Mouse (Mus musculus) liver, adult 2 months (tissue): ENCODE measurements around the gene Gpr84. TPM values are rescaled to one million over a fixed set of nuclear protein-coding genes. Genes with fewer than 3 reads are reported as not detected.

Experiments
- DNase-seq: peaks from one replicate; pipeline ENCODE4 v3.0.0-alpha.2; 2011; ENCODE audit warnings: low read depth, low spot score; ENCODE audit errors: extremely low read depth
- H3K27ac ChIP-seq: fragments of 200-500 bp; replicated peaks from 2 replicates; pipeline ENCODE4 v1.5.1; 2012; ENCODE audit warnings: low read depth, mild to moderate bottlenecking, control low read depth, inconsistent platforms, low read length; ENCODE audit not compliant: insufficient read depth
- H3K27me3 ChIP-seq: fragments of 200-500 bp; 2 replicates; pipeline ENCODE4 v1.6.1; 2012; ENCODE audit warnings: mild to moderate bottlenecking, moderate library complexity, low read length, inconsistent platforms; ENCODE audit not compliant: control insufficient read depth, insufficient read depth
- H3K36me3 ChIP-seq: fragments of 200-500 bp; 2 replicates; pipeline ENCODE4 v1.6.1; 2012; ENCODE audit warnings: low read length, inconsistent platforms; ENCODE audit not compliant: control insufficient read depth, insufficient read depth
- H3K4me1 ChIP-seq: fragments of 200-500 bp; 2 replicates; pipeline ENCODE4 v1.6.1; 2011; ENCODE audit warnings: low read length; ENCODE audit not compliant: control insufficient read depth, insufficient read depth
- H3K4me3 ChIP-seq: fragments of 200-500 bp; 2 replicates; pipeline ENCODE4 v1.5.1; 2011; ENCODE audit warnings: low read depth, mild to moderate bottlenecking, control low read depth, low read length, moderate library complexity; ENCODE audit not compliant: insufficient read depth
- H3K79me2 ChIP-seq: fragments of 200-500 bp; 2 replicates; pipeline ENCODE4 v1.6.1; 2012; ENCODE audit warnings: inconsistent platforms, mild to moderate bottlenecking, low read length, moderate library complexity; ENCODE audit not compliant: control insufficient read depth, insufficient read depth
- H3K9ac ChIP-seq: fragments of 200-500 bp; 2 replicates; pipeline ENCODE4 v1.6.1; 2012; ENCODE audit warnings: low read depth, mild to moderate bottlenecking, control low read depth, inconsistent platforms, low read length
- CTCF ChIP-seq: fragments of 200-500 bp; IDR thresholded peaks from 2 replicates; pipeline ENCODE4 v1.5.1; 2011; ENCODE audit warnings: low read depth, low read length, control low read depth
- POLR2A ChIP-seq: fragments of 200-500 bp; IDR thresholded peaks from 2 replicates; pipeline ENCODE4 v1.6.1; 2011; ENCODE audit warnings: low read length, control low read depth; ENCODE audit not compliant: insufficient read depth; ENCODE audit errors: extremely low read depth
- WGBS: fragments of 180-500 bp; shearing (Covaris S2); methylation state at CpG from one replicate; pipeline ENCODE4 v1.1.7; 2018; 5-methylcytosine and 5-hydroxymethylcytosine counted together
- polyA plus RNA-seq: library from polyadenylated mRNA; depleted of rRNA; stranded (reverse); fragments of >200 nt; gene quantifications from 2 replicates; pipeline ENCODE4 v1.2.3, GENCODE M21; 2012
- total RNA-seq: library from RNA; depleted of rRNA; stranded (reverse); fragments of >200 nt; gene quantifications from 2 replicates; pipeline ENCODE4 v1.2.3, GENCODE M21; 2014

The Gpr84 gene
- total and polyA plus RNA-seq, 2 experiments = 0.09 to 0.12 TPM

DNA sequence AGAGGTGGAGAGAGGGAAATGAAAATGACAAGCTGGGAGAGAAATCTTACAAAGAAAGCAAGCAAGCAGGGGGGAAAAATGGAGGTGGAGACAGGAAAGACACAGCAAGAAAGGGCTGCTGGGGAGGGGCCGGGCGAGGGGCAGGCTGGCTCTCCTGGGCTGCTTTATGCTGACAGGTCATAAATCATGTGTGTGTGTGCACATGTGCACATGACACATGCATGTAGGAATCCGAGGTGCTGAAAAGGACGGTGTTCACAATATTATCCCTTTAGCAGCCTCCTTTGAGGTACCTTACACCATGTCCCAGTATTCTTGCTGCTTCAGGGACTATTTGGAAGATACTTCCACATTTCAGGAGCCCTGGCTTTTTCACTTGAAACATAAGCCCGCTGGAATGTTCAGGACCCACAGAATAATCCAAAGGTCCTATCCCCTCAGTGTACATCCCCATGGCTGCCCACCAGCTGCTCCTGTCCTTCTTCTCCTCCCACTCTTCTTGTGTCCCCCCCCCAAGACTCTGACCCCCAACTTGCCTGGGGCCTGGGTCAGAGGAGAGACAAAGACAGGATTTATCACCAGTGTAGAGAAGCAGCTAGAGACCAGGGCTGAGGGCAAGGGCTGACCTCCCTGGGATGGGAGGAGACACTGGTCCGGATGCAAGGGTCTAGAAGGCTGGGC lies 7.9 kb downstream of the Gpr84 start:
- Histone ChIP-seq H3K27ac (no peak overlapping the region), H3K79me2 (no peaks in the 10 kb centered on the region), H3K4me3 (no peak overlapping the region), H3K9ac (no peak overlapping the region), H3K36me3 (peaks cover 19% of the 10 kb centered on the region), H3K4me1 (peaks cover 18% of the 10 kb centered on the region), H3K27me3 (no peaks in the 10 kb centered on the region)
- 75% methylated on average over 6 of the region's 6 CpGs for WGBS
- TF ChIP-seq POLR2A (no peak), CTCF (no peak)
- DNase-seq = no peak

- H3K27me3 ChIP-seq = no peaks in the 10 kb centered on the region
- no peak overlapping the region for H3K27ac ChIP-seq
- DNase-seq = no peak
- H3K4me1 ChIP-seq = peaks cover 13% of the 10 kb centered on the region
- H3K9ac ChIP-seq = no peak overlapping the region
- H3K79me2 ChIP-seq = no peaks in the 10 kb centered on the region
- peaks cover 25% of the 10 kb centered on the region for H3K36me3 ChIP-seq
- TF ChIP-seq POLR2A (no peak), CTCF (no peak)
- 73% methylated on average over 5 of the region's 5 CpGs for WGBS
- no peak overlapping the region for H3K4me3 ChIP-seq
Observed at GRCm38 (mm10) chr15:103301547-103302340, 8.7 kb downstream of the Gpr84 start.

GRCm38 (mm10) chr15:103301046-103301445 lies 9.4 kb downstream of the Gpr84 start:
- H3K9ac ChIP-seq = no peak overlapping the region
- H3K36me3 ChIP-seq = peaks cover 32% of the 10 kb centered on the region
- no peak overlapping the region for H3K27ac ChIP-seq
- no peak for DNase-seq
- no peaks in the 10 kb centered on the region for H3K79me2 ChIP-seq
- TF ChIP-seq POLR2A (no peak), CTCF (no peak)
- no peaks in the 10 kb centered on the region for H3K27me3 ChIP-seq
- no peak overlapping the region for H3K4me3 ChIP-seq
- WGBS = 85% methylated on average over 2 of the region's 2 CpGs
- peaks cover 8% of the 10 kb centered on the region for H3K4me1 ChIP-seq

GRCm38 (mm10) chr15:103300560-103300959 lies 9.9 kb downstream of the Gpr84 start:
- WGBS = 58% methylated on average over 2 of the region's 2 CpGs
- no peaks in the 10 kb centered on the region for H3K79me2 ChIP-seq
- H3K9ac ChIP-seq = no peak overlapping the region
- peaks cover 8% of the 10 kb centered on the region for H3K4me1 ChIP-seq
- TF ChIP-seq CTCF = no peak
- TF ChIP-seq POLR2A = no peak
- no peaks in the 10 kb centered on the region for H3K27me3 ChIP-seq
- no peak overlapping the region for H3K27ac ChIP-seq
- peaks cover 34% of the 10 kb centered on the region for H3K36me3 ChIP-seq
- H3K4me3 ChIP-seq = no peak overlapping the region
- no peak for DNase-seq

DNA sequence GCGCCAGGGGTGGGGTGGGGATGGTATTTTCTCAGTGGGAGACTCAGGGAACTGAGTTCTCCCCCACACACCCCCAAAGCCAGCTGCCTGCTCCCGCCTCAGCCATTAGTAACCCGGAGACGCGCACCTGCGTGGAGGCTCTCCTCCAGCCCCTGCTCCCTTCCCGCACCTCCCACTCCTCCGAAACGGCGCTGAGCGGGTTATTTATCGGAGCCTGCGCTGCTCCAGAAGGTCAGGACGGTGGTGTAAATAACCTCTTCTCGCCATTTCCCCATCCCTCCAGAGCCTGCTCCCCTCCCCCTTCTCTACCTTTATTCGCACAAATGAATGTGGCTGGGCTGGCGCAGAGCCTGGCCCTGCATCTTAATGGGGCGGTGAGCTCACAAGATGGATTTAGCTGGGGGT lies 10.3 kb downstream of the Gpr84 start:
- H3K4me3 ChIP-seq = no peak overlapping the region
- H3K27ac ChIP-seq = no peak overlapping the region
- H3K4me1 ChIP-seq = peaks cover 8% of the 10 kb centered on the region
- 88% methylated on average over 18 of the region's 18 CpGs for WGBS
- no peak overlapping the region for H3K9ac ChIP-seq
- H3K79me2 ChIP-seq = no peaks in the 10 kb centered on the region
- DNase-seq = no peak
- H3K36me3 ChIP-seq = peaks cover 35% of the 10 kb centered on the region
- no peak for TF ChIP-seq CTCF
- no peak for TF ChIP-seq POLR2A
- H3K27me3 ChIP-seq = no peaks in the 10 kb centered on the region

DNA sequence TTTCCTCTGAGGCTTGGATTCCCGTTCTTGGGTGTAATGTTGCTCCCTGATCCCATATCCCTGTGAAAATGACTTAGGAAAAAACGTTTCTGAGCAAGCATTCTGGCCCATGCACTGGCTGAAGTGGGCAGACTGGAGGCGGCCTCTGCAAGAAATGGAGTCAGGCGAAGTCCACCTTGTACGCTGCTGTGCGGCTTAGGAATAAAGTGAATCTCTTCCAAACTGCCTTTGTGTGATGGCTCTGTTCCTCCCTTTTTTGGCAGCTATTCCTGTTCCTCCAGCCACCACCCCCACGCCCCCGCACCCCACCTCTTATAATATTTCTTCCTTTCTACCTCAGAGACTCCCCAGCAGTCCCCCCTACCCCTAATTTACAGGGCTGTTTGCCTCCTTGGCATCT lies 10.8 kb downstream of the Gpr84 start:
- Histone ChIP-seq H3K27me3 (no peaks in the 10 kb centered on the region), H3K79me2 (no peaks in the 10 kb centered on the region), H3K27ac (no peak overlapping the region), H3K4me1 (peaks cover 8% of the 10 kb centered on the region), H3K9ac (no peak overlapping the region), H3K4me3 (no peak overlapping the region), H3K36me3 (peaks cover 37% of the 10 kb centered on the region)
- WGBS = 85% methylated on average over 8 of the region's 8 CpGs
- DNase-seq = no peak
- no peak for TF ChIP-seq POLR2A
- TF ChIP-seq CTCF = no peak
